Mouse (Mus musculus) hindbrain, embryonic 13.5 days (tissue): ENCODE measurements at regions not wholly inside any gene's neighbourhood (a gene's known extent, or its start where the extent isn't known, plus 50 kb on each side); places are given as distances from the start of the nearest gene placed in this dataset.

ENCODE experiments used
- ATAC-seq: fragments of 200-750 bp; cut with Nextera tagmentation; 2 replicates; pipeline ENCODE4 v1.8.0; 2017; ENCODE audit warnings: moderate TSS enrichment; ENCODE audit not compliant: low FRiP score
- H3K27ac ChIP-seq: fragments of 300-500 bp; sonication (generic); 2 replicates; pipeline ENCODE4 v1.5.1; 2015; ENCODE audit warnings: inconsistent platforms, mild to moderate bottlenecking, moderate library complexity
- H3K27me3 ChIP-seq: fragments of 300-500 bp; sonication (generic); 2 replicates; pipeline ENCODE4 v1.6.1; 2015; ENCODE audit warnings: mild to moderate bottlenecking, inconsistent platforms
- H3K36me3 ChIP-seq: fragments of 300-500 bp; sonication (generic); 2 replicates; pipeline ENCODE4 v1.6.1; 2015; ENCODE audit warnings: mild to moderate bottlenecking, inconsistent platforms
- H3K4me1 ChIP-seq: fragments of 300-500 bp; sonication (generic); replicated peaks from 2 replicates; pipeline ENCODE4 v1.6.1; 2015; ENCODE audit warnings: inconsistent platforms
- H3K4me2 ChIP-seq: fragments of 300-500 bp; sonication (generic); 2 replicates; pipeline ENCODE4 v1.6.1; 2015; ENCODE audit warnings: inconsistent platforms, mild to moderate bottlenecking, moderate library complexity
- H3K4me3 ChIP-seq: fragments of 300-500 bp; sonication (generic); 2 replicates; pipeline ENCODE4 v1.5.1; 2015; ENCODE audit warnings: mild to moderate bottlenecking, inconsistent platforms
- H3K9ac ChIP-seq: fragments of 300-500 bp; sonication (generic); 2 replicates; pipeline ENCODE4 v1.6.1; 2015; ENCODE audit warnings: mild to moderate bottlenecking, inconsistent platforms
- H3K9me3 ChIP-seq: fragments of 300-500 bp; sonication (generic); 2 replicates; pipeline ENCODE4 v1.6.1; 2016; ENCODE audit warnings: inconsistent platforms
- WGBS: fragments of 180-500 bp; shearing (Covaris S2); methylation state at CpG from one replicate; pipeline ENCODE4 v1.1.7; 2015; 5-methylcytosine and 5-hydroxymethylcytosine counted together

GRCm38 (mm10) chr11:112071571-112071970, 710.5 kb upstream of the Sox9 start:
- 89% methylated on average over 7 of the region's 7 CpGs for WGBS
- Histone ChIP-seq H3K36me3 (no peaks in the 10 kb centered on the region), H3K9me3 (no peaks in the 10 kb centered on the region), H3K27me3 (no peaks in the 10 kb centered on the region), H3K27ac (no peak overlapping the region), H3K9ac (no peak overlapping the region), H3K4me1 (no peaks in the 10 kb centered on the region), H3K4me3 (no peak overlapping the region), H3K4me2 (no peak overlapping the region)
- no peak for ATAC-seq

GRCm38 (mm10) chr11:112081386-112081785, 700.6 kb upstream of the Sox9 start:
- H3K4me2 ChIP-seq: no peak overlapping the region
- no peak overlapping the region for H3K27ac ChIP-seq
- no peaks in the 10 kb centered on the region for H3K27me3 ChIP-seq
- WGBS: 94% methylated on average over 4 of the region's 4 CpGs
- no peak for ATAC-seq
- H3K4me3 ChIP-seq: no peak overlapping the region
- no peaks in the 10 kb centered on the region for H3K4me1 ChIP-seq
- no peaks in the 10 kb centered on the region for H3K36me3 ChIP-seq
- H3K9me3 ChIP-seq: no peaks in the 10 kb centered on the region
- no peak overlapping the region for H3K9ac ChIP-seq

- ATAC-seq: no peak
- no peaks in the 10 kb centered on the region for H3K9me3 ChIP-seq
- no peak overlapping the region for H3K4me3 ChIP-seq
- H3K27ac ChIP-seq: no peak overlapping the region
- no peaks in the 10 kb centered on the region for H3K36me3 ChIP-seq
- WGBS: 65% methylated on average over 4 of the region's 4 CpGs
- H3K4me2 ChIP-seq: no peak overlapping the region
- no peaks in the 10 kb centered on the region for H3K4me1 ChIP-seq
- H3K9ac ChIP-seq: no peak overlapping the region
- H3K27me3 ChIP-seq: no peaks in the 10 kb centered on the region
These were observed 699.0 kb upstream of the Sox9 start for GRCm38 (mm10) chr11:112083019-112083418.

GRCm38 (mm10) chr11:112092168-112092567, 689.9 kb upstream of the Sox9 start:
- ATAC-seq: no peak
- H3K9me3 ChIP-seq: no peaks in the 10 kb centered on the region
- no peak overlapping the region for H3K27ac ChIP-seq
- no peak overlapping the region for H3K9ac ChIP-seq
- H3K36me3 ChIP-seq: no peaks in the 10 kb centered on the region
- no peak overlapping the region for H3K4me2 ChIP-seq
- 93% methylated on average over 8 of the region's 8 CpGs for WGBS
- H3K4me1 ChIP-seq: no peaks in the 10 kb centered on the region
- H3K27me3 ChIP-seq: no peaks in the 10 kb centered on the region
- H3K4me3 ChIP-seq: no peak overlapping the region

- no peaks in the 10 kb centered on the region for H3K27me3 ChIP-seq
- WGBS: 22% methylated on average over 3 of the region's 3 CpGs
- H3K4me1 ChIP-seq: no peaks in the 10 kb centered on the region
- no peak overlapping the region for H3K9ac ChIP-seq
- H3K4me2 ChIP-seq: no peak overlapping the region
- no peak overlapping the region for H3K4me3 ChIP-seq
- H3K9me3 ChIP-seq: no peaks in the 10 kb centered on the region
- H3K27ac ChIP-seq: no peak overlapping the region
- no peaks in the 10 kb centered on the region for H3K36me3 ChIP-seq
- no peak for ATAC-seq
These were observed 687.0 kb upstream of the Sox9 start for GRCm38 (mm10) chr11:112095009-112095408.

- no peaks in the 10 kb centered on the region for H3K27me3 ChIP-seq
- 87% methylated on average over 1 of the region's 1 CpGs for WGBS
- H3K4me2 ChIP-seq: no peak overlapping the region
- H3K4me1 ChIP-seq: no peaks in the 10 kb centered on the region
- H3K27ac ChIP-seq: no peak overlapping the region
- H3K36me3 ChIP-seq: no peaks in the 10 kb centered on the region
- no peaks in the 10 kb centered on the region for H3K9me3 ChIP-seq
- H3K9ac ChIP-seq: no peak overlapping the region
- H3K4me3 ChIP-seq: no peak overlapping the region
- ATAC-seq: no peak
These were observed 683.9 kb upstream of the Sox9 start for GRCm38 (mm10) chr11:112098161-112098560.

GRCm38 (mm10) chr11:112103252-112103651, 678.8 kb upstream of the Sox9 start:
- H3K4me1 ChIP-seq: no peaks in the 10 kb centered on the region
- no peak overlapping the region for H3K4me2 ChIP-seq
- H3K36me3 ChIP-seq: no peaks in the 10 kb centered on the region
- no peaks in the 10 kb centered on the region for H3K27me3 ChIP-seq
- no peak overlapping the region for H3K27ac ChIP-seq
- H3K9ac ChIP-seq: no peak overlapping the region
- 62% methylated on average over 2 of the region's 2 CpGs for WGBS
- no peak for ATAC-seq
- H3K9me3 ChIP-seq: no peaks in the 10 kb centered on the region
- no peak overlapping the region for H3K4me3 ChIP-seq

GRCm38 (mm10) chr11:112106891-112107290, 675.1 kb upstream of the Sox9 start:
- Histone ChIP-seq H3K27ac (no peak overlapping the region), H3K36me3 (no peaks in the 10 kb centered on the region), H3K9me3 (no peaks in the 10 kb centered on the region), H3K4me2 (no peak overlapping the region), H3K4me3 (no peak overlapping the region), H3K4me1 (no peaks in the 10 kb centered on the region), H3K27me3 (no peaks in the 10 kb centered on the region), H3K9ac (no peak overlapping the region)
- WGBS: 75% methylated on average over 4 of the region's 4 CpGs
- ATAC-seq: no peak

- H3K9me3 ChIP-seq: no peaks in the 10 kb centered on the region
- no peaks in the 10 kb centered on the region for H3K4me1 ChIP-seq
- ATAC-seq: no peak
- H3K27ac ChIP-seq: no peak overlapping the region
- no peaks in the 10 kb centered on the region for H3K36me3 ChIP-seq
- H3K4me3 ChIP-seq: no peak overlapping the region
- H3K27me3 ChIP-seq: no peaks in the 10 kb centered on the region
- no peak overlapping the region for H3K9ac ChIP-seq
- no peak overlapping the region for H3K4me2 ChIP-seq
- 77% methylated on average over 7 of the region's 7 CpGs for WGBS
These were observed 674.7 kb upstream of the Sox9 start for GRCm38 (mm10) chr11:112107314-112107713.

GRCm38 (mm10) chr11:112121026-112121425, 661.0 kb upstream of the Sox9 start:
- H3K4me3 ChIP-seq: no peak overlapping the region
- WGBS: 94% methylated on average over 6 of the region's 6 CpGs
- H3K36me3 ChIP-seq: no peaks in the 10 kb centered on the region
- no peaks in the 10 kb centered on the region for H3K4me1 ChIP-seq
- H3K27ac ChIP-seq: no peak overlapping the region
- no peak overlapping the region for H3K9ac ChIP-seq
- no peaks in the 10 kb centered on the region for H3K9me3 ChIP-seq
- no peak overlapping the region for H3K4me2 ChIP-seq
- no peaks in the 10 kb centered on the region for H3K27me3 ChIP-seq
- no peak for ATAC-seq

GRCm38 (mm10) chr11:112121831-112122230, 660.2 kb upstream of the Sox9 start:
- ATAC-seq: no peak
- H3K27ac ChIP-seq: no peak overlapping the region
- no peaks in the 10 kb centered on the region for H3K36me3 ChIP-seq
- no peaks in the 10 kb centered on the region for H3K9me3 ChIP-seq
- no peaks in the 10 kb centered on the region for H3K27me3 ChIP-seq
- H3K9ac ChIP-seq: no peak overlapping the region
- no peak overlapping the region for H3K4me2 ChIP-seq
- H3K4me3 ChIP-seq: no peak overlapping the region
- 77% methylated on average over 5 of the region's 5 CpGs for WGBS
- no peaks in the 10 kb centered on the region for H3K4me1 ChIP-seq

GRCm38 (mm10) chr11:112125249-112125933, 656.6 kb upstream of the Sox9 start:
- H3K27me3 ChIP-seq: no peaks in the 10 kb centered on the region
- H3K36me3 ChIP-seq: no peaks in the 10 kb centered on the region
- no peaks in the 10 kb centered on the region for H3K9me3 ChIP-seq
- H3K27ac ChIP-seq: no peak overlapping the region
- no peak overlapping the region for H3K4me3 ChIP-seq
- 86% methylated on average over 12 of the region's 12 CpGs for WGBS
- ATAC-seq: no peak
- no peaks in the 10 kb centered on the region for H3K4me1 ChIP-seq
- H3K4me2 ChIP-seq: no peak overlapping the region
- no peak overlapping the region for H3K9ac ChIP-seq

- WGBS: 87% methylated on average over 4 of the region's 4 CpGs
- no peak overlapping the region for H3K9ac ChIP-seq
- H3K27ac ChIP-seq: no peak overlapping the region
- H3K4me1 ChIP-seq: no peaks in the 10 kb centered on the region
- H3K27me3 ChIP-seq: peaks cover 8% of the 10 kb centered on the region; the same call in 1 of the 2 replicates
- no peak for ATAC-seq
- H3K4me2 ChIP-seq: no peak overlapping the region
- H3K4me3 ChIP-seq: no peak overlapping the region
- no peaks in the 10 kb centered on the region for H3K9me3 ChIP-seq
- H3K36me3 ChIP-seq: no peaks in the 10 kb centered on the region
These were observed 651.9 kb upstream of the Sox9 start for GRCm38 (mm10) chr11:112130090-112130489.
